Mouse (Mus musculus): ENCODE results near the gene Svop. TPM values are rescaled to one million over a fixed set of nuclear protein-coding genes. Genes with fewer than 3 reads are reported as not detected.

Svop gene
- polyA plus RNA-seq, 1 experiment, result 27.0 TPM

DNA sequence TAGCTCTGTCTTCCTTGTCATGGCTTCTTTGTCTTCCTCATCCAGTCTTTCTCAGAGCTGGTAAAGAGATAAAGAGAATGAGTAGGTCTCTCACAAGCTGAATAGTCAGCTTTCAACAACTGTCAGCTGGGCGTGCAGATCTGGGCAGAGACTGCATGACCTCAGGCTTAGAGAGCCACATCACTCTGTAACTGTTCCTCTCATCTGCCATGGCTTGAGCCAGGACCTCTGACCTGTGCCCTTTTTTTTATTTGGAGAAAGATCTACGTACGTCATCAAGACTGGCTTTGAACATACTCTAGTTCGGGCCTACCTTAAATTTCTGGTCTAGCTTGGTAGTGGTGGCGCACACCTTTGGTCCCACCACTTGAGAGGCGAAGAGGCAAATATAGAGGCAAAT lies 41.5 kb upstream of the Svop start:
- TF ChIP-seq POLR2A (IDR thresholded peaks at IDR 0.05; ENCODE audit: control insufficient read depth, low read depth, low read length) (no peak), CTCF (IDR thresholded peaks at IDR 0.05; ENCODE audit: control insufficient read depth, insufficient read depth, insufficient replicate concordance, low read depth, low read length) (no peak)
- no peak overlapping the region for H3K4me3 ChIP-seq (ENCODE audit: control insufficient read depth, low read depth, low read length)
- H3K4me1 ChIP-seq (ENCODE audit: control insufficient read depth, insufficient read depth, low read length), result peaks cover 15% of the 10 kb centered on the region
- no peak overlapping the region for H3K27ac ChIP-seq (ENCODE audit: control insufficient read depth, insufficient read depth, low read depth, low read length)
- no peaks in the 10 kb centered on the region for H3K36me3 ChIP-seq (ENCODE audit: control insufficient read depth, insufficient read depth, low read length)
- no peaks in the 10 kb centered on the region for H3K27me3 ChIP-seq (ENCODE audit: control insufficient read depth, insufficient read depth, low read length)

DNA sequence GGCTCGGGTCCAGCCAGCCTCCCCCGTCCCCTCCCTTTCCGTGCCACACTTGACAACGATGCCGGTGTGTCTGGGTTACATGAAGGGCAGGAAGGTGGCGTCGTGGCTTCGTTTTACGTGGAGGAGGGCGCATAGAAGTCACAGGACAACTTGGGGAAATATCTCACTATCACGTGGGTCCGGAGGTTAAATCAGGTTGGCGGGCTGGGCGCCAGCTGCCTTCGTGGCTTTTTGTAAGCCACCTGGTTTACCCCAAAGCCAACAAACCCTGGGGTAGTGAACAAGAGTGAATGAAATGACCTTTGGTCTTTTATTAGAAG lies 40.1 kb upstream of the Svop start:
- Histone ChIP-seq H3K27me3 (ENCODE audit: control insufficient read depth, insufficient read depth, low read length) (no peaks in the 10 kb centered on the region), H3K4me3 (ENCODE audit: control insufficient read depth, low read depth, low read length) (peak overlapping the region; percentile 78), H3K36me3 (ENCODE audit: control insufficient read depth, insufficient read depth, low read length) (no peaks in the 10 kb centered on the region), H3K27ac (ENCODE audit: control insufficient read depth, insufficient read depth, low read depth, low read length) (peak overlapping the region; percentile 46), H3K4me1 (ENCODE audit: control insufficient read depth, insufficient read depth, low read length) (peaks cover 24% of the 10 kb centered on the region)
- no peak for TF ChIP-seq CTCF (IDR thresholded peaks at IDR 0.05; ENCODE audit: control insufficient read depth, insufficient read depth, insufficient replicate concordance, low read depth, low read length)
- TF ChIP-seq POLR2A (IDR thresholded peaks at IDR 0.05; ENCODE audit: control insufficient read depth, low read depth, low read length), result no peak

GRCm38 (mm10) chr5:114130698-114131520 lies 39.5 kb upstream of the Svop start:
- H3K4me1 ChIP-seq (ENCODE audit: control insufficient read depth, insufficient read depth, low read length), result peaks cover 24% of the 10 kb centered on the region
- H3K36me3 ChIP-seq (ENCODE audit: control insufficient read depth, insufficient read depth, low read length), result no peaks in the 10 kb centered on the region
- TF ChIP-seq POLR2A (IDR thresholded peaks at IDR 0.05; ENCODE audit: control insufficient read depth, low read depth, low read length), result peak; percentile 59; the same call in 1 of the 2 replicates
- no peak for TF ChIP-seq CTCF (IDR thresholded peaks at IDR 0.05; ENCODE audit: control insufficient read depth, insufficient read depth, insufficient replicate concordance, low read depth, low read length)
- H3K4me3 ChIP-seq (ENCODE audit: control insufficient read depth, low read depth, low read length), result peak overlapping the region; percentile 78
- H3K27ac ChIP-seq (ENCODE audit: control insufficient read depth, insufficient read depth, low read depth, low read length), result peak overlapping the region; percentile 71
- no peaks in the 10 kb centered on the region for H3K27me3 ChIP-seq (ENCODE audit: control insufficient read depth, insufficient read depth, low read length)

DNA sequence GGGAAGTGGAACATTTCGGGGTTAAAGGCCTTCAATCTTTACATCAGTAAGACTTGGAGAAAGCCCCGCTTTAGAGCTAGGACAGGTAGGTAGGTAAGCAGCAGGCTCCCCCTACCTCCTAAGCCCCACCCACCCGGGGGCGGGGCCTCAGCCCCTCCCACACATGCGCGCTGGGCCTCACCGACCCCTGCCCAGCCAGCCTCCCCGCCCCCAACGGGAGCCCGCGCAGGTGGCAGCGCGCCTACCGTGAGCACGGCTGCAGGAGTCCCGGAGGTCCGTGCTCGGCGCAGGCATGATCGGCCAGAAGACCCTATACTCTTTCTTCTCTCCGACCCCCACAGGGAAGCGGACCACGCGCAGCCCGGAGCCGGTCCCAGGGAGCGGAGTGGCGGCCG lies 38.8 kb upstream of the Svop start, which contains the start of gene Ung:
Ung (plus strand) TSS at position 176 of the 395 bp plus-strand sequence.
- Histone ChIP-seq H3K27ac (ENCODE audit: control insufficient read depth, insufficient read depth, low read depth, low read length) (peak within 1 kb of the TSS; percentile 71), H3K27me3 (ENCODE audit: control insufficient read depth, insufficient read depth, low read length) (no peaks in the 10 kb centered on the region), H3K4me1 (ENCODE audit: control insufficient read depth, insufficient read depth, low read length) (peaks cover 24% of the 10 kb centered on the region), H3K4me3 (ENCODE audit: control insufficient read depth, low read depth, low read length) (peak within 1 kb of the TSS; percentile 78), H3K36me3 (ENCODE audit: control insufficient read depth, insufficient read depth, low read length) (no peaks in the 10 kb centered on the region)
- no peak for TF ChIP-seq POLR2A (IDR thresholded peaks at IDR 0.05; ENCODE audit: control insufficient read depth, low read depth, low read length)
- TF ChIP-seq CTCF (IDR thresholded peaks at IDR 0.05; ENCODE audit: control insufficient read depth, insufficient read depth, insufficient replicate concordance, low read depth, low read length), result no peak

DNA sequence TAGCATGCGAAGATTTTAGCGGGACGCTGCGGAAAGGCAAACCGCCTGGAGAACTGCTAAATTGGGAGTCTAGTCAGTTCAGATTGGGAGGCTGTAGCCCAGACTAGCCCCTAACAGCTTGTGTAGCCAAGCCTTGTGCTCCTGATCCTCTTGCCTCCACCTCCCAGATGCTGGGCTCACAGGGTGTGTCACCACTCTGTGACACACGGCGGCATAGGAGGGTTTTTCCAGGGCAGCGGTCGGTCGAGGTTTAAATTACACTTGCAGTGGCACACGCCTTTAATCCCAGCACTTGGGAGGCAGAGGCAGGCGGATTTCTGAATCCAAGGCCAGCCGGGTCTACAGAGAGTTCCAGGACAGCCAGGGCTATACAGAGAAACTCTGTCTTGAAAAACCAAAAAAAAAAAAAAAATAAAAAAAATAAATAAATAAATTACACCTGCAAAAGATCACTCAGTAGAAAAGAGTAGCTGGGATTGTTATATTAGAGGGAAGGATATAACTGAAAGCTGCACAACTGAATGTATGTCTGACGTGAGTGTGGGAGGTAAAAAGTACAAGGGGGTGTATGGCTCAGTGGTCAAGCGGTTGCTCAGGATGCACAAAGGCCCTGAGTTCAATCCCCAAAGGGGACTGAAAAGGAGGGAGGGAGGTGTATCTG lies 38.3 kb upstream of the Svop start:
- Histone ChIP-seq H3K36me3 (ENCODE audit: control insufficient read depth, insufficient read depth, low read length) (no peaks in the 10 kb centered on the region), H3K4me1 (ENCODE audit: control insufficient read depth, insufficient read depth, low read length) (peaks cover 24% of the 10 kb centered on the region), H3K4me3 (ENCODE audit: control insufficient read depth, low read depth, low read length) (peak overlapping the region; percentile 78), H3K27ac (ENCODE audit: control insufficient read depth, insufficient read depth, low read depth, low read length) (no peak overlapping the region), H3K27me3 (ENCODE audit: control insufficient read depth, insufficient read depth, low read length) (no peaks in the 10 kb centered on the region)
- TF ChIP-seq CTCF (IDR thresholded peaks at IDR 0.05; ENCODE audit: control insufficient read depth, insufficient read depth, insufficient replicate concordance, low read depth, low read length) (no peak), POLR2A (IDR thresholded peaks at IDR 0.05; ENCODE audit: control insufficient read depth, low read depth, low read length) (no peak)

GRCm38 (mm10) chr5:114127374-114128349 lies 36.3 kb upstream of the Svop start, which contains the start of gene Alkbh2:
Gene Alkbh2 (minus strand): TSS chr5:114128218.
- TF ChIP-seq CTCF (IDR thresholded peaks at IDR 0.05; ENCODE audit: control insufficient read depth, insufficient read depth, insufficient replicate concordance, low read depth, low read length) (peak; percentile 99), POLR2A (IDR thresholded peaks at IDR 0.05; ENCODE audit: control insufficient read depth, low read depth, low read length) (no peak; the same call in 1 of the 2 replicates)
- Histone ChIP-seq H3K4me3 (ENCODE audit: control insufficient read depth, low read depth, low read length) (peak within 1 kb of the TSS; percentile 85), H3K36me3 (ENCODE audit: control insufficient read depth, insufficient read depth, low read length) (no peaks in the 10 kb centered on the region), H3K4me1 (ENCODE audit: control insufficient read depth, insufficient read depth, low read length) (peaks cover 24% of the 10 kb centered on the region), H3K27me3 (ENCODE audit: control insufficient read depth, insufficient read depth, low read length) (no peaks in the 10 kb centered on the region), H3K27ac (ENCODE audit: control insufficient read depth, insufficient read depth, low read depth, low read length) (peak within 1 kb of the TSS; percentile 65)
